Mouse (Mus musculus) bone marrow macrophage, adult 2 months (primary cell): ENCODE data around the gene Rbpj.

Experiments used
- CTCF ChIP-seq: IDR thresholded peaks from 2 replicates; pipeline ENCODE4 v1.5.1; 2012; ENCODE audit warnings: low read depth, mild to moderate bottlenecking, low read length, moderate library complexity
- POLR2A ChIP-seq: IDR thresholded peaks from 2 replicates; pipeline ENCODE4 v1.6.1; 2012; ENCODE audit warnings: mild to moderate bottlenecking, low read depth, low read length, borderline replicate concordance

DNA sequence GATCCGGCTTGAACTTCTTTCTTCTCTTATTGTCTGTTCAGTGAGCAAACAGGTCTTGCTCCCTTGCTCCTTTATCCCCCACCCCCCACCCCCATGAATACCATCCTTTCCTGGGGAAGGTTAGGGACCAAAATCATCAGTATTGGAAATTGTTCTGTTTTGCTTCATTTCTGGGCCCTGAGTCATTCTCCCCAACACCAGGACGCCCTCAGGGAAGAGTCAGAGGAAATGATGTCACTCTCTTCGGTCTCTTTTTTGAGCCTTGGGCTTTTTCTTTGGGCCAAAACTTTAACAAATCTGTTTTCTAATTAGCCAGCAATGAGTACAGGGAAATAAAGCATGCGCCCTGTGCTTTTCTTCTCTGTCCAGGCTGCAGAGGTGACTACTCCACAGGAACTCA, 77.4 kb downstream of the Rbpj start:
- no peak for TF ChIP-seq POLR2A
- no peak for TF ChIP-seq CTCF
